Mouse (Mus musculus) thymus, adult 2 months (tissue): ENCODE measurements around the gene Rbm38. TPM values are rescaled to one million over a fixed set of nuclear protein-coding genes. Genes with fewer than 3 reads are reported as not detected.
A peak's percentile ranks its signal among the peaks of the same experiment; 100 is the strongest.

Source experiments
- DNase-seq: peaks from one replicate; pipeline ENCODE4 v3.0.0; 2021
- H3K27ac ChIP-seq: fragments of 200-500 bp; 2 replicates; pipeline ENCODE4 v1.5.1; 2012; ENCODE audit warnings: low read length, control low read depth; ENCODE audit not compliant: control insufficient read depth, insufficient read depth
- H3K27me3 ChIP-seq: fragments of 200-500 bp; 2 replicates; pipeline ENCODE4 v1.6.1; 2012; ENCODE audit warnings: mild to moderate bottlenecking, low read length, moderate library complexity, mixed read lengths; ENCODE audit not compliant: control insufficient read depth, insufficient read depth
- H3K36me3 ChIP-seq: fragments of 200-500 bp; 2 replicates; pipeline ENCODE4 v1.6.1; 2012; ENCODE audit warnings: mild to moderate bottlenecking, low read length, moderate library complexity; ENCODE audit not compliant: control insufficient read depth, insufficient read depth
- H3K4me1 ChIP-seq: fragments of 200-500 bp; replicated peaks from 2 replicates; pipeline ENCODE4 v1.6.1; 2012; ENCODE audit warnings: low read length; ENCODE audit not compliant: control insufficient read depth, insufficient read depth
- H3K4me3 ChIP-seq: fragments of 200-500 bp; 2 replicates; pipeline ENCODE4 v1.5.1; 2012; ENCODE audit warnings: mild to moderate bottlenecking, low read length, control low read depth, moderate library complexity; ENCODE audit not compliant: control insufficient read depth, insufficient read depth
- CTCF ChIP-seq: fragments of 200-500 bp; IDR thresholded peaks from 2 replicates; pipeline ENCODE4 v1.5.1; 2012; ENCODE audit warnings: mild to moderate bottlenecking, control low read depth, low read length, moderate library complexity, borderline replicate concordance; ENCODE audit not compliant: control insufficient read depth, poor library complexity, insufficient read depth; ENCODE audit errors: extremely low read depth
- POLR2A ChIP-seq: fragments of 200-500 bp; IDR thresholded peaks from 2 replicates; pipeline ENCODE4 v1.6.1; 2012; ENCODE audit warnings: mild to moderate bottlenecking, low read length, control low read depth, moderate library complexity; ENCODE audit not compliant: control insufficient read depth, poor library complexity, insufficient read depth; ENCODE audit errors: extremely low read depth
- WGBS: fragments of 180-500 bp; shearing (Covaris S2); methylation state at CpG from one replicate; pipeline ENCODE4 v1.1.7; 2018; 5-methylcytosine and 5-hydroxymethylcytosine counted together
- polyA plus RNA-seq: library from polyadenylated mRNA; depleted of rRNA; stranded (reverse); fragments of >200 nt; gene quantifications from 2 replicates; pipeline ENCODE4 v1.2.3, GENCODE M21; 2012

Gene Rbm38
- polyA plus RNA-seq, 1 experiment: 1,290 TPM

DNA sequence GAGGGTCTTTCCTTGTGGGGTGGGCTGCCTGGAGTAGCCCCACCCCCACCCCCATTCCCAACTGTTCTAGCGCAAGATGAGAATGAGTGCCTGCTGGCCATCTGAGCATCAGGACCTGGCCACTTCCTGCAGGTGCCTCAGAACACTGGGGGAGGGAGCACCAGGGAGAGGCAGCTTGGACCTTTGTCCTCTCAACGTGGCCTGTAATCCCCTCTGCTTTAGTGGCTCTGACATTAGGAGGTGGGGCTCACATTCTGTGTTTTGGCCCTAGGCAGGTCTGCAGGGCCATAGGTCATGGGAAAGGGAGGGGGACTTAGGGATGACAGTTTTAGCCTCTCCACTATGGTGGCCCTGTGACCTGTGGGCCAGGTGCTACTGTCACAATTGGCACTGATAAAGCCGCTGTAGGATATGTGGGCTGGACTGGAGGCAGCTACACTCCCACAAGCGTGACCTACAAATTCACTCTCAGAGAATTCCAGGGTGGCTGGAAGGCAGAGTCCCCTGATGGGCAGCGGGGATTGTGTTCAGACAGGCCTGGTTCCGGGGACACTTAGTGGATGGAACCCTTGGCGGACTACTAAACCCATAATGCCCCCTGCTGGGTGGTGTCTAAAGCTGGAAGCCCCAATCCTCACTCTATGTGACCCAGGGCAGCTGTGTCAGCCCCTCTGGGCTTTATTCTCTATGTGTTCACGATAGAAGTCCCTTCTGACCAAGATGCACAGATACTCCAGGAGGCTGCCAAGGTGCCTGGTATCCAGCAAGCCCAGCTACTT is 30.5 kb downstream of the Rbm38 start:
- peaks cover 75% of the 10 kb centered on the region for H3K4me1 ChIP-seq
- no peak overlapping the region for H3K27ac ChIP-seq
- H3K27me3 ChIP-seq: no peaks in the 10 kb centered on the region
- no peak for DNase-seq
- TF ChIP-seq POLR2A: no peak
- no peak for TF ChIP-seq CTCF
- H3K4me3 ChIP-seq: no peak overlapping the region
- 76% methylated on average over 8 of the region's 8 CpGs for WGBS
- no peaks in the 10 kb centered on the region for H3K36me3 ChIP-seq

GRCm38 (mm10) chr2:173052881-173053280 is 32.6 kb downstream of the Rbm38 start:
- TF ChIP-seq CTCF (no peak), POLR2A (no peak)
- Histone ChIP-seq H3K4me1 (peaks cover 78% of the 10 kb centered on the region), H3K36me3 (no peaks in the 10 kb centered on the region), H3K27me3 (no peaks in the 10 kb centered on the region), H3K4me3 (no peak overlapping the region), H3K27ac (no peak overlapping the region)
- DNase-seq: no peak
- 97% methylated on average over 8 of the region's 8 CpGs for WGBS

- Histone ChIP-seq H3K36me3 (no peaks in the 10 kb centered on the region), H3K4me3 (no peak overlapping the region), H3K27me3 (no peaks in the 10 kb centered on the region), H3K27ac (peak overlapping the region; percentile 63; the same call in 1 of the 2 replicates), H3K4me1 (peaks cover 82% of the 10 kb centered on the region)
- TF ChIP-seq POLR2A: no peak
- no peak for TF ChIP-seq CTCF
- 19% methylated on average over 6 of the region's 6 CpGs for WGBS
- DNase-seq: peak; percentile 68
Measured at GRCm38 (mm10) chr2:173053846-173054245, 33.5 kb downstream of the Rbm38 start.

GRCm38 (mm10) chr2:173056303-173056881 is 36.1 kb downstream of the Rbm38 start:
- TF ChIP-seq POLR2A: no peak
- TF ChIP-seq CTCF: no peak
- DNase-seq: no peak
- Histone ChIP-seq H3K4me3 (no peak overlapping the region), H3K27ac (peak overlapping the region; percentile 36), H3K36me3 (no peaks in the 10 kb centered on the region), H3K27me3 (no peaks in the 10 kb centered on the region), H3K4me1 (peaks cover 82% of the 10 kb centered on the region)
- WGBS: 14% methylated on average over 10 of the region's 10 CpGs

- no peak for TF ChIP-seq CTCF
- no peak for TF ChIP-seq POLR2A
- Histone ChIP-seq H3K27ac (no peak overlapping the region), H3K27me3 (no peaks in the 10 kb centered on the region), H3K4me1 (peaks cover 85% of the 10 kb centered on the region), H3K4me3 (no peak overlapping the region), H3K36me3 (no peaks in the 10 kb centered on the region)
- 52% methylated on average over 11 of the region's 11 CpGs for WGBS
- no peak for DNase-seq
Measured at GRCm38 (mm10) chr2:173056882-173057315, 36.6 kb downstream of the Rbm38 start.

GRCm38 (mm10) chr2:173057623-173058022 is 37.3 kb downstream of the Rbm38 start:
- peaks cover 93% of the 10 kb centered on the region for H3K4me1 ChIP-seq
- H3K4me3 ChIP-seq: no peak overlapping the region
- peak; percentile 18 for DNase-seq
- H3K27me3 ChIP-seq: no peaks in the 10 kb centered on the region
- no peak for TF ChIP-seq POLR2A
- TF ChIP-seq CTCF: no peak
- no peak overlapping the region for H3K27ac ChIP-seq
- WGBS: 29% methylated on average over 10 of the region's 10 CpGs
- H3K36me3 ChIP-seq: no peaks in the 10 kb centered on the region

- H3K36me3 ChIP-seq: no peaks in the 10 kb centered on the region
- no peaks in the 10 kb centered on the region for H3K27me3 ChIP-seq
- 36% methylated on average over 11 of the region's 11 CpGs for WGBS
- TF ChIP-seq CTCF: no peak
- peaks cover 91% of the 10 kb centered on the region for H3K4me1 ChIP-seq
- H3K27ac ChIP-seq: no peak overlapping the region
- no peak for DNase-seq
- no peak overlapping the region for H3K4me3 ChIP-seq
Measured at GRCm38 (mm10) chr2:173058263-173058662, 38.0 kb downstream of the Rbm38 start.
